Mouse (Mus musculus) forebrain, embryonic 16.5 days (tissue): ENCODE data around the gene Epha8. TPM values are rescaled to one million over a fixed set of nuclear protein-coding genes. Genes with fewer than 3 reads are reported as not detected.

ENCODE experiments used
- ATAC-seq: fragments of 200-750 bp; cut with Nextera tagmentation; 2 replicates; pipeline ENCODE4 v1.8.0; 2017; ENCODE audit warnings: mild to moderate bottlenecking, moderate library complexity
- H3K27ac ChIP-seq: fragments of 300-500 bp; sonication (generic); 2 replicates; pipeline ENCODE4 v1.5.1; 2014; ENCODE audit warnings: low read length, control low read depth
- H3K27me3 ChIP-seq: fragments of 300-500 bp; sonication (generic); replicated peaks from 2 replicates; pipeline ENCODE4 v1.6.1; 2014; ENCODE audit warnings: low read length; ENCODE audit not compliant: control insufficient read depth, insufficient read depth
- H3K36me3 ChIP-seq: fragments of 300-500 bp; sonication (generic); 2 replicates; pipeline ENCODE4 v1.6.1; 2014; ENCODE audit not compliant: control insufficient read depth, insufficient read depth
- H3K4me1 ChIP-seq: fragments of 300-500 bp; sonication (generic); replicated peaks from 2 replicates; pipeline ENCODE4 v1.6.1; 2014; ENCODE audit warnings: low read length; ENCODE audit not compliant: control insufficient read depth, insufficient read depth
- H3K4me2 ChIP-seq: fragments of 300-500 bp; sonication (generic); 2 replicates; pipeline ENCODE4 v1.6.1; 2014; ENCODE audit warnings: mild to moderate bottlenecking, low read length, control low read depth
- H3K4me3 ChIP-seq: fragments of 300-500 bp; sonication (generic); replicated peaks from 2 replicates; pipeline ENCODE4 v1.5.1; 2014; ENCODE audit warnings: mild to moderate bottlenecking, low read length, control low read depth
- H3K9ac ChIP-seq: fragments of 300-500 bp; sonication (generic); replicated peaks from 2 replicates; pipeline ENCODE4 v1.6.1; 2014; ENCODE audit warnings: low read depth, low read length, control low read depth
- H3K9me3 ChIP-seq: fragments of 300-500 bp; sonication (generic); 2 replicates; pipeline ENCODE4 v1.6.1; 2016; ENCODE audit warnings: low read length; ENCODE audit not compliant: control insufficient read depth
- WGBS: fragments of 180-500 bp; shearing (Covaris S2); extraction: QIAGEN DNeasy Blood & Tissue Kit; methylation state at CpG from one replicate; pipeline ENCODE4 v1.1.7; 2014; 5-methylcytosine and 5-hydroxymethylcytosine counted together
- polyA plus RNA-seq: library from polyadenylated mRNA; unstranded; fragments of >200 nt; fragmentation: Nextera tagmentation; extraction: Ambion mirVana; gene quantifications from 2 replicates; pipeline ENCODE4 v1.2.1, GENCODE M21; 2015

The Epha8 gene
- polyA plus RNA-seq, 1 experiment from 2014 or later = 6.7 TPM

GRCm38 (mm10) chr4:136961642-136962285 is 5.1 kb upstream of the Epha8 start:
- Histone ChIP-seq H3K27ac (no peak overlapping the region), H3K9ac (no peak overlapping the region), H3K9me3 (no peaks in the 10 kb centered on the region), H3K4me1 (peaks cover 15% of the 10 kb centered on the region), H3K36me3 (no peaks in the 10 kb centered on the region), H3K4me3 (no peak overlapping the region), H3K27me3 (peaks cover 26% of the 10 kb centered on the region), H3K4me2 (no peak overlapping the region)
- ATAC-seq = no peak
- WGBS = 54% methylated on average over 4 of the region's 4 CpGs

GRCm38 (mm10) chr4:136960581-136960980 is 4.0 kb upstream of the Epha8 start:
- Histone ChIP-seq H3K4me2 (no peak overlapping the region), H3K27me3 (peaks cover 36% of the 10 kb centered on the region), H3K27ac (no peak overlapping the region), H3K4me1 (peaks cover 11% of the 10 kb centered on the region), H3K9me3 (no peaks in the 10 kb centered on the region), H3K4me3 (no peak overlapping the region), H3K36me3 (no peaks in the 10 kb centered on the region), H3K9ac (no peak overlapping the region)
- ATAC-seq = no peak
- WGBS = 69% methylated on average over 9 of the region's 9 CpGs

GRCm38 (mm10) chr4:136960068-136960467 is 3.5 kb upstream of the Epha8 start:
- Histone ChIP-seq H3K4me3 (no peak overlapping the region), H3K27ac (no peak overlapping the region), H3K4me2 (no peak overlapping the region), H3K9ac (no peak overlapping the region), H3K36me3 (no peaks in the 10 kb centered on the region), H3K4me1 (peaks cover 9% of the 10 kb centered on the region), H3K27me3 (peaks cover 41% of the 10 kb centered on the region), H3K9me3 (no peaks in the 10 kb centered on the region)
- ATAC-seq = no peak
- WGBS = 58% methylated on average over 3 of the region's 3 CpGs

- Histone ChIP-seq H3K4me1 (peaks cover 6% of the 10 kb centered on the region), H3K27me3 (peaks cover 39% of the 10 kb centered on the region), H3K27ac (no peak overlapping the region), H3K9me3 (no peaks in the 10 kb centered on the region), H3K36me3 (no peaks in the 10 kb centered on the region), H3K4me2 (no peak overlapping the region), H3K4me3 (no peak overlapping the region), H3K9ac (no peak overlapping the region)
- WGBS = 69% methylated on average over 6 of the region's 6 CpGs
- ATAC-seq = no peak
These were observed 2.1 kb downstream of the Epha8 start for GRCm38 (mm10) chr4:136954562-136954961.

GRCm38 (mm10) chr4:136949266-136949989 is 7.2 kb downstream of the Epha8 start:
- H3K9me3 ChIP-seq = no peaks in the 10 kb centered on the region
- 0 out of 2 replicates have a peak, but pooled peaks cover 2% of the 10 kb centered on the region for H3K27me3 ChIP-seq
- no peaks in the 10 kb centered on the region for H3K36me3 ChIP-seq
- H3K4me2 ChIP-seq = no peak overlapping the region
- H3K9ac ChIP-seq = no peak overlapping the region
- ATAC-seq = no peak
- no peaks in the 10 kb centered on the region for H3K4me1 ChIP-seq
- H3K4me3 ChIP-seq = no peak overlapping the region
- 46% methylated on average over 10 of the region's 10 CpGs for WGBS
- H3K27ac ChIP-seq = no peak overlapping the region

- no peak overlapping the region for H3K4me2 ChIP-seq
- no peak for ATAC-seq
- no peaks in the 10 kb centered on the region for H3K9me3 ChIP-seq
- no peaks in the 10 kb centered on the region for H3K36me3 ChIP-seq
- no peak overlapping the region for H3K27ac ChIP-seq
- H3K9ac ChIP-seq = no peak overlapping the region
- WGBS = 70% methylated on average over 17 of the region's 17 CpGs
- peaks cover 16% of the 10 kb centered on the region for H3K4me1 ChIP-seq
- H3K27me3 ChIP-seq = 0 out of 2 replicates have a peak, but pooled peaks cover 2% of the 10 kb centered on the region
- no peak overlapping the region for H3K4me3 ChIP-seq
These were observed 11.2 kb downstream of the Epha8 start for GRCm38 (mm10) chr4:136945397-136945796.

GRCm38 (mm10) chr4:136944558-136945350 is 11.9 kb downstream of the Epha8 start:
- H3K4me1 ChIP-seq = peaks cover 16% of the 10 kb centered on the region
- no peaks in the 10 kb centered on the region for H3K36me3 ChIP-seq
- no peak; the same call in 1 of the 2 replicates for ATAC-seq
- H3K4me2 ChIP-seq = no peak overlapping the region
- no peak overlapping the region for H3K9ac ChIP-seq
- 73% methylated on average over 11 of the region's 11 CpGs for WGBS
- H3K27me3 ChIP-seq = 0 out of 2 replicates have a peak, but pooled peaks cover 2% of the 10 kb centered on the region
- H3K27ac ChIP-seq = no peak overlapping the region
- no peaks in the 10 kb centered on the region for H3K9me3 ChIP-seq
- H3K4me3 ChIP-seq = no peak overlapping the region

GRCm38 (mm10) chr4:136943175-136943574 is 13.4 kb downstream of the Epha8 start:
- no peak overlapping the region for H3K4me2 ChIP-seq
- ATAC-seq = no peak
- WGBS = 28% methylated on average over 13 of the region's 13 CpGs

GRCm38 (mm10) chr4:136942761-136943160 is 13.9 kb downstream of the Epha8 start:
- Histone ChIP-seq H3K36me3 (no peaks in the 10 kb centered on the region), H3K27me3 (0 out of 2 replicates have a peak, but pooled peaks cover 2% of the 10 kb centered on the region), H3K4me3 (no peak overlapping the region), H3K4me2 (no peak overlapping the region), H3K9me3 (no peaks in the 10 kb centered on the region), H3K27ac (no peak overlapping the region), H3K9ac (no peak overlapping the region), H3K4me1 (peaks cover 16% of the 10 kb centered on the region)
- WGBS = 25% methylated on average over 18 of the region's 18 CpGs
- ATAC-seq = no peak

More at GRCm38 (mm10) chr4:136943175-136943574, 13.4 kb downstream of the Epha8 start:
- Histone ChIP-seq H3K9me3 (no peaks in the 10 kb centered on the region), H3K36me3 (no peaks in the 10 kb centered on the region), H3K27ac (no peak overlapping the region), H3K4me1 (peaks cover 16% of the 10 kb centered on the region), H3K9ac (no peak overlapping the region), H3K27me3 (0 out of 2 replicates have a peak, but pooled peaks cover 2% of the 10 kb centered on the region), H3K4me3 (no peak overlapping the region)
